Mouse (Mus musculus) cerebellum, adult 2 months (tissue): ENCODE results near the gene H60c.

Source experiments
- CTCF ChIP-seq: fragments of 200-500 bp; IDR thresholded peaks from 2 replicates; pipeline ENCODE4 v1.5.1; 2011; ENCODE audit warnings: low read depth, mild to moderate bottlenecking, control low read depth, low read length, moderate library complexity, borderline replicate concordance; ENCODE audit not compliant: insufficient read depth
- POLR2A ChIP-seq: fragments of 200-500 bp; IDR thresholded peaks from 2 replicates; pipeline ENCODE4 v1.6.1; 2011; ENCODE audit warnings: low read length, control low read depth, borderline replicate concordance; ENCODE audit not compliant: insufficient read depth

- TF ChIP-seq CTCF (no peak), POLR2A (no peak)
Observed at GRCm38 (mm10) chr10:3257391-3257790, 10.2 kb downstream of the H60c start.
